Comparison of ENCODE assay signal across 15 mouse cellular contexts in the genomic region with DNA sequence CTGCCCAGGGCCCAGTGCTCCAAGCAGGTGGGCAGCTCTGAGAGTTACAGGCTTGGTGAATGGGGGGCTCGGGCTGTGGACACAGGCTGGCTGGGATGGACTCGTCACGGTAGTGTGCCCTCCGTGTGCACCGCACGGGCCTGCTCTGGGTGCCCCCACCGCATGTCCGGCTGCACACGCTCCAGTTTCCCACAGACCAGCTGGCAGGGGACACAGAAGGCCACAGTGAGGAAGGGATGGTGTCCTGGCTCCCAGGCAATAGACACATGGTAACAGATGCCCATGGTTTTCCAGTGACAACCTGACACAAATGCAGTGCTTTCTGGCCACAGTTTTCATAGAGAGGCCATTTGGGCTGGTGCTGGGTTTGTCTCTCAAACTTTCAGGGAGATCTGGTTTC.
"Had no signal": no experiment of that assay in that cellular context is flagged by ENCODE, and none has a peak within 500 bp of the region (broad histone marks: within the 10 kb centered on the region; RNA-seq: fewer than 3 reads in every experiment).

No protein-coding gene starts in this region.

- H3K9me3 ChIP-seq: liver, embryonic 15.5 days; midbrain, embryonic 13.5 days; neural tube, embryonic 12.5 days; stomach, embryonic 15.5 days had no signal

- H3K27ac ChIP-seq: left cerebral cortex, adult 2 months; liver, embryonic 15.5 days; midbrain, embryonic 13.5 days; neural tube, embryonic 12.5 days; stomach, embryonic 15.5 days had no signal

- H3K36me3 ChIP-seq: liver, embryonic 15.5 days; midbrain, embryonic 13.5 days; neural tube, embryonic 12.5 days; stomach, embryonic 15.5 days had no signal

- ATAC-seq: lung, postnatal 0 days; midbrain, embryonic 13.5 days had no signal

- H3K4me3 ChIP-seq: left cerebral cortex, adult 2 months; liver, embryonic 15.5 days; midbrain, embryonic 13.5 days; neural tube, embryonic 12.5 days; stomach, embryonic 15.5 days had no signal

- H3K4me2 ChIP-seq: liver, embryonic 11.5 days; liver, embryonic 15.5 days; midbrain, embryonic 13.5 days; neural tube, embryonic 12.5 days; stomach, embryonic 15.5 days had no signal

- H3K27me3 ChIP-seq: liver, embryonic 15.5 days; midbrain, embryonic 13.5 days; neural tube, embryonic 12.5 days; stomach, embryonic 15.5 days had no signal

- DNase-seq: kidney, adult 8-10 months; kidney, postnatal 25 days; lung, adult 2 months; lung, postnatal 36 days; right cerebral cortex, postnatal 4 days; spleen, adult 18-20 months; thymus, adult 2 months; thymus, postnatal 25 days had no signal

- H3K4me1 ChIP-seq: liver, embryonic 15.5 days; neural tube, embryonic 12.5 days had no signal

- H3K9ac ChIP-seq: liver, embryonic 15.5 days; midbrain, embryonic 13.5 days; neural tube, embryonic 12.5 days; stomach, embryonic 15.5 days had no signal
